Mouse (Mus musculus) liver, adult 2 months (tissue): Measurements from ENCODE around the gene Adck2.

Source experiments
- CTCF ChIP-seq: fragments of 200-500 bp; IDR thresholded peaks from 2 replicates; pipeline ENCODE4 v1.5.1; 2011; ENCODE audit warnings: low read depth, low read length, control low read depth
- POLR2A ChIP-seq: fragments of 200-500 bp; IDR thresholded peaks from 2 replicates; pipeline ENCODE4 v1.6.1; 2011; ENCODE audit warnings: low read length, control low read depth; ENCODE audit not compliant: insufficient read depth; ENCODE audit errors: extremely low read depth

DNA sequence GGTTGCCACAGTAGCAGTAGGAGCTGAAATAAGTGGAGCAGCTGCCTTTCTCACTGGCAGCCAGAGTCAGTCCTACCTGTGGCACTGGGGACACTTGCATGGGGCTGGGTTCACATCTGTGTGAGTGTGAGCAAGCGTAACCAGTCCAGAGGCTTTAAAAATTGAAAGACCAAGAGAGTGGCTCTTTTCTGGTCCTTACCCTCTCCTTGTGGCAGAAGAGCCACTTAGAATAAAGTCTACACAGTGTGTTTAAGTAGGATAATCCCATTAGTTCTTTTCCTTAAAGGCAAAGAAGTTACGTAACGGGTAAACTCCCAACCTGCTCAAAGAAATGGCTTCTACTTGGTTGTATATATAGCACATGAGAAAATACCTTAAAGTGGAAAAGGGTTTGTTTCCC lies 27.2 kb downstream of the Adck2 start:
- TF ChIP-seq CTCF: no peak
- TF ChIP-seq POLR2A: no peak
